Mouse (Mus musculus) midbrain, postnatal 0 days (tissue): ENCODE results near the gene Ccl3. TPM values are rescaled to one million over a fixed set of nuclear protein-coding genes. Genes with fewer than 3 reads are reported as not detected.

Experiments
- ATAC-seq: fragments of 200-750 bp; cut with Nextera tagmentation; 2 replicates; pipeline ENCODE4 v1.8.0; 2017; ENCODE audit warnings: moderate number of reproducible peaks, mild to moderate bottlenecking, moderate TSS enrichment, moderate library complexity; ENCODE audit not compliant: low FRiP score
- DNase-seq: peaks from one replicate; pipeline ENCODE4 v3.0.0-alpha.2; 2015; ENCODE audit warnings: low spot score
- H3K27ac ChIP-seq: fragments of 300-500 bp; sonication (generic); 2 replicates; pipeline ENCODE4 v1.5.1; 2014; ENCODE audit warnings: low read depth, mild to moderate bottlenecking, low read length, mixed read lengths
- H3K27me3 ChIP-seq: fragments of 300-500 bp; sonication (generic); 2 replicates; pipeline ENCODE4 v1.6.1; 2014; ENCODE audit warnings: low read length, control low read depth, mixed read lengths; ENCODE audit not compliant: insufficient read depth
- H3K36me3 ChIP-seq: fragments of 300-500 bp; sonication (generic); 2 replicates; pipeline ENCODE4 v1.6.1; 2014; ENCODE audit warnings: low read length, control low read depth, mixed read lengths; ENCODE audit not compliant: insufficient read depth
- H3K4me1 ChIP-seq: fragments of 300-500 bp; sonication (generic); 2 replicates; pipeline ENCODE4 v1.6.1; 2014; ENCODE audit warnings: mild to moderate bottlenecking, control low read depth, antibody characterized with exemption, low read length, mixed read lengths; ENCODE audit not compliant: insufficient read depth
- H3K4me2 ChIP-seq: fragments of 300-500 bp; sonication (generic); 2 replicates; pipeline ENCODE4 v1.6.1; 2014; ENCODE audit warnings: low read depth, mild to moderate bottlenecking, low read length, mixed read lengths; ENCODE audit not compliant: poor library complexity, severe bottlenecking
- H3K4me3 ChIP-seq: fragments of 300-500 bp; sonication (generic); 2 replicates; pipeline ENCODE4 v1.5.1; 2014; ENCODE audit warnings: low read depth, mild to moderate bottlenecking, low read length, moderate library complexity
- H3K9ac ChIP-seq: fragments of 300-500 bp; sonication (generic); replicated peaks from 2 replicates; pipeline ENCODE4 v1.6.1; 2014; ENCODE audit warnings: mild to moderate bottlenecking, low read length, moderate library complexity, mixed read lengths; ENCODE audit not compliant: poor library complexity, severe bottlenecking
- H3K9me3 ChIP-seq: fragments of 300-500 bp; sonication (generic); 2 replicates; pipeline ENCODE4 v1.6.1; 2016; ENCODE audit warnings: low read length, control low read depth
- CTCF ChIP-seq: IDR thresholded peaks from 2 replicates; pipeline ENCODE4 v1.5.1; 2016; ENCODE audit warnings: antibody characterized with exemption, mild to moderate bottlenecking
- WGBS: fragments of 180-500 bp; shearing (Covaris S2); extraction: QIAGEN DNeasy Blood & Tissue Kit; methylation state at CpG from one replicate; pipeline ENCODE4 v1.1.7; 2014; 5-methylcytosine and 5-hydroxymethylcytosine counted together
- polyA plus RNA-seq: library from polyadenylated mRNA; unstranded; fragments of >200 nt; fragmentation: Nextera tagmentation; extraction: Ambion mirVana; gene quantifications from 2 replicates; pipeline ENCODE4 v1.2.1, GENCODE M21; 2015
- total RNA-seq: library from RNA; depleted of rRNA; stranded (reverse); fragments of >200 nt; gene quantifications from 2 replicates; pipeline ENCODE4 v1.2.3, GENCODE M21; 2014

The Ccl3 gene
- total and polyA plus RNA-seq, 2 experiments from 2014 or later, result 1.2 to 5.3 TPM

- H3K4me2 ChIP-seq, result no peak overlapping the region
- WGBS, result 35% methylated on average over 4 of the region's 4 CpGs
- DNase-seq, result peak; percentile 33
- no peaks in the 10 kb centered on the region for H3K27me3 ChIP-seq
- TF ChIP-seq CTCF, result no peak
- no peaks in the 10 kb centered on the region for H3K9me3 ChIP-seq
- no peak overlapping the region for H3K4me3 ChIP-seq
- no peaks in the 10 kb centered on the region for H3K4me1 ChIP-seq
- no peak overlapping the region for H3K27ac ChIP-seq
- ATAC-seq, result no peak
- H3K9ac ChIP-seq, result no peak overlapping the region
- no peaks in the 10 kb centered on the region for H3K36me3 ChIP-seq
Measured at GRCm38 (mm10) chr11:83634425-83634824, 14.7 kb downstream of the Ccl3 start.

GRCm38 (mm10) chr11:83632744-83633143 is 16.4 kb downstream of the Ccl3 start:
- no peak overlapping the region for H3K4me3 ChIP-seq
- ATAC-seq, result no peak
- no peak overlapping the region for H3K9ac ChIP-seq

DNA sequence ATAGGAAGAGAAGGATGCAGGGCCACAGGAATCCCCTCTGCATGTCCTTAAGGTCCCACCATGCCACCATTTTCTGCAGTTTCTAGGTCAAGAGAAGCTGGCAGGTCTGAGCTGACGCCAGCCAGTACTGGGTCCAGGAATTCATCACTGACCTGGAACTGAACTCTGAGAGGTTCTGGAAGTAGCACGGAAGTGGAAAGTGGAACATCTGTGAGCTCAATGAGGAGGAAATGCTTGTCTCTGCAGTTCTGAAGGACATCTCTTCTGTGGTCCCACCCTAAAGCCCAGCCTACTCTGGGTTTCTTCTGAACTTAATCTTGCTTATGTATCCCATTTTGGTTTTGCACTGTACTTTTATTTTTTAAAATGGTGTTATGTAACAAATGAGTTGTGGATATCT is 18.1 kb downstream of the Ccl3 start:
- WGBS, result 79% methylated on average over 2 of the region's 2 CpGs
- Histone ChIP-seq H3K4me1 (no peaks in the 10 kb centered on the region), H3K27ac (no peak overlapping the region), H3K27me3 (no peaks in the 10 kb centered on the region), H3K4me2 (no peak overlapping the region), H3K9me3 (no peaks in the 10 kb centered on the region), H3K9ac (no peak overlapping the region), H3K36me3 (no peaks in the 10 kb centered on the region), H3K4me3 (no peak overlapping the region)
- ATAC-seq (no peak), DNase-seq (no peak)
- TF ChIP-seq CTCF, result no peak

More at GRCm38 (mm10) chr11:83632744-83633143, 16.4 kb downstream of the Ccl3 start:
- Histone ChIP-seq H3K27me3 (no peaks in the 10 kb centered on the region), H3K4me1 (no peaks in the 10 kb centered on the region), H3K9me3 (no peaks in the 10 kb centered on the region), H3K36me3 (no peaks in the 10 kb centered on the region), H3K27ac (no peak overlapping the region), H3K4me2 (no peak overlapping the region)
- no peak for TF ChIP-seq CTCF
- 78% methylated on average over 4 of the region's 4 CpGs for WGBS
- DNase-seq, result peak; percentile 5

GRCm38 (mm10) chr11:83630630-83631029 is 18.5 kb downstream of the Ccl3 start:
- Histone ChIP-seq H3K27ac (no peak overlapping the region), H3K9me3 (no peaks in the 10 kb centered on the region), H3K4me1 (no peaks in the 10 kb centered on the region), H3K4me3 (no peak overlapping the region), H3K4me2 (no peak overlapping the region), H3K36me3 (no peaks in the 10 kb centered on the region), H3K9ac (no peak overlapping the region), H3K27me3 (no peaks in the 10 kb centered on the region)
- ATAC-seq (no peak), DNase-seq (no peak)
- WGBS, result 97% methylated on average over 1 of the region's 1 CpGs
- TF ChIP-seq CTCF, result no peak

DNA sequence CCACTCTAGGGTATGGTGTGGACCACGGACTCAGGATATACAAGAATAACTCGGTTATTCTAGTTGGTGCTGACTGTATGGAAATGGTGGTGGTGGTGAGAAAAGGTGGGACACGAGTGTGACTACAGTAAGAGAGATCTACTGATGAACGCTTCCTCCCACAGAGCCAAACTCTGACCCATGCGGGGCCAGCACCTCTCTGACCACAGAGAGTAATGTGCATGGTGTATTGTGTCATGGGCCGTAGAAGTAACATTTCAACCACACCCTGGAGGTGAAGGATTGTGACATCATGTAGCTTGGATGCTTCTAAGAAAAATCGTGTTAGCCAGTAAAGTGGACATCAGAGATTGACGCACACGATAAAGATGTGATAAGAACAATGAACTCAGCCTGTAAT is 20.3 kb downstream of the Ccl3 start:
- Histone ChIP-seq H3K4me1 (no peaks in the 10 kb centered on the region), H3K9me3 (no peaks in the 10 kb centered on the region), H3K27ac (no peak overlapping the region), H3K27me3 (no peaks in the 10 kb centered on the region), H3K9ac (no peak overlapping the region), H3K4me2 (no peak overlapping the region), H3K4me3 (no peak overlapping the region), H3K36me3 (no peaks in the 10 kb centered on the region)
- no peak for DNase-seq
- no peak for ATAC-seq
- 89% methylated on average over 9 of the region's 9 CpGs for WGBS
- no peak for TF ChIP-seq CTCF

DNA sequence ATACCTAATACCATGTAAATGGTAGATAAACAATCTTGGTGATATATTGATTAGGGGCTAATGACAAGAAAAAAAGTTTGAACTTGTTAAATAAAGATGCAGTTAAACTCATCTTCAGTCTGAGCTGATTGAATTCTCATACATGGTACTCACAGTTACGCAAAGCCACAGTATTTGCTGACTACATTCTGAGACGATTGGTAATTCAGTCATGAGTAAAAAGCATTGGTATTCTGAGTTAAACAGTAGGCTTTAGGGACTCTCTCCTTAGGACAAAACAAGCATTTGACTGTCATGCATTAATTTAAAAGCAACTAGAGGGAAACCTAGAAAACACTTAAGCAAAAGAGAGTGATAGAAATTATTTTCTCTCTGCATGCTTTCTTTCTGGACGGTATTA is 25.6 kb downstream of the Ccl3 start:
- Histone ChIP-seq H3K4me1 (no peaks in the 10 kb centered on the region), H3K27me3 (no peaks in the 10 kb centered on the region), H3K27ac (no peak overlapping the region), H3K9me3 (no peaks in the 10 kb centered on the region), H3K9ac (no peak overlapping the region), H3K36me3 (no peaks in the 10 kb centered on the region), H3K4me3 (no peak overlapping the region), H3K4me2 (no peak overlapping the region)
- 90% methylated on average over 3 of the region's 3 CpGs for WGBS
- DNase-seq (no peak), ATAC-seq (no peak)
- TF ChIP-seq CTCF, result no peak
